Mouse (Mus musculus) bone marrow, adult 2 months (tissue): ENCODE data around the gene Kcnk5.

Source experiments
- CTCF ChIP-seq: fragments of 200-500 bp; IDR thresholded peaks from 2 replicates; pipeline ENCODE4 v1.5.1; 2011; ENCODE audit warnings: low read length, control low read depth; ENCODE audit not compliant: control insufficient read depth, insufficient read depth
- POLR2A ChIP-seq: fragments of 200-500 bp; IDR thresholded peaks from 2 replicates; pipeline ENCODE4 v1.6.1; 2011; ENCODE audit warnings: low read depth, mild to moderate bottlenecking, control low read depth, low read length, borderline replicate concordance; ENCODE audit not compliant: control insufficient read depth

- TF ChIP-seq CTCF (no peak), POLR2A (no peak)
These were observed 9.8 kb downstream of the Kcnk5 start for GRCm38 (mm10) chr14:20171840-20172239.
